Mouse (Mus musculus): ENCODE results near the gene Hoxa11.

- TF ChIP-seq CTCF (IDR thresholded peaks at IDR 0.05; ENCODE audit: extremely low read depth, insufficient read length, insufficient replicate concordance, low read depth, low read length) = no peak
- TF ChIP-seq POLR2A (IDR thresholded peaks at IDR 0.05; ENCODE audit: low read depth, low read length) = no peak
Observed at GRCm38 (mm10) chr6:52245040-52245756, 412 bp downstream of the Hoxa11 start.
